Mouse (Mus musculus) G1E (cell line): ENCODE data around the gene Akr1b8.

Source experiments
- CTCF ChIP-seq: IDR thresholded peaks from 2 replicates; pipeline ENCODE4 v1.5.1; 2012; ENCODE audit warnings: low read depth, low read length, inconsistent platforms, mixed read lengths
- GATA2 ChIP-seq: IDR thresholded peaks from 2 replicates; pipeline ENCODE4 v1.6.1; 2012; ENCODE audit warnings: low read depth, low read length, inconsistent platforms, borderline replicate concordance
- TAL1 ChIP-seq: conservative IDR thresholded peaks from 2 replicates; pipeline ENCODE4 v1.6.1; 2012; ENCODE audit warnings: low read depth, low read length, inconsistent platforms, mixed read lengths

GRCm38 (mm10) chr6:34384701-34385370, 30.9 kb downstream of the Akr1b8 start:
- TF ChIP-seq CTCF (no peak), GATA2 (no peak), TAL1 (no peak)
